Mouse (Mus musculus) midbrain, postnatal 0 days (tissue): ENCODE data around the gene Zdhhc8. TPM values are rescaled to one million over a fixed set of nuclear protein-coding genes. Genes with fewer than 3 reads are reported as not detected.

Source experiments
- ATAC-seq: fragments of 200-750 bp; cut with Nextera tagmentation; 2 replicates; pipeline ENCODE4 v1.8.0; 2017; ENCODE audit warnings: moderate number of reproducible peaks, mild to moderate bottlenecking, moderate TSS enrichment, moderate library complexity; ENCODE audit not compliant: low FRiP score
- DNase-seq: peaks from one replicate; pipeline ENCODE4 v3.0.0-alpha.2; 2015; ENCODE audit warnings: low spot score
- H3K27ac ChIP-seq: fragments of 300-500 bp; sonication (generic); 2 replicates; pipeline ENCODE4 v1.5.1; 2014; ENCODE audit warnings: low read depth, mild to moderate bottlenecking, low read length, mixed read lengths
- H3K27me3 ChIP-seq: fragments of 300-500 bp; sonication (generic); 2 replicates; pipeline ENCODE4 v1.6.1; 2014; ENCODE audit warnings: low read length, control low read depth, mixed read lengths; ENCODE audit not compliant: insufficient read depth
- H3K36me3 ChIP-seq: fragments of 300-500 bp; sonication (generic); 2 replicates; pipeline ENCODE4 v1.6.1; 2014; ENCODE audit warnings: low read length, control low read depth, mixed read lengths; ENCODE audit not compliant: insufficient read depth
- H3K4me1 ChIP-seq: fragments of 300-500 bp; sonication (generic); 2 replicates; pipeline ENCODE4 v1.6.1; 2014; ENCODE audit warnings: mild to moderate bottlenecking, control low read depth, antibody characterized with exemption, low read length, mixed read lengths; ENCODE audit not compliant: insufficient read depth
- H3K4me2 ChIP-seq: fragments of 300-500 bp; sonication (generic); 2 replicates; pipeline ENCODE4 v1.6.1; 2014; ENCODE audit warnings: low read depth, mild to moderate bottlenecking, low read length, mixed read lengths; ENCODE audit not compliant: poor library complexity, severe bottlenecking
- H3K4me3 ChIP-seq: fragments of 300-500 bp; sonication (generic); 2 replicates; pipeline ENCODE4 v1.5.1; 2014; ENCODE audit warnings: low read depth, mild to moderate bottlenecking, low read length, moderate library complexity
- H3K9ac ChIP-seq: fragments of 300-500 bp; sonication (generic); replicated peaks from 2 replicates; pipeline ENCODE4 v1.6.1; 2014; ENCODE audit warnings: mild to moderate bottlenecking, low read length, moderate library complexity, mixed read lengths; ENCODE audit not compliant: poor library complexity, severe bottlenecking
- H3K9me3 ChIP-seq: fragments of 300-500 bp; sonication (generic); 2 replicates; pipeline ENCODE4 v1.6.1; 2016; ENCODE audit warnings: low read length, control low read depth
- CTCF ChIP-seq: IDR thresholded peaks from 2 replicates; pipeline ENCODE4 v1.5.1; 2016; ENCODE audit warnings: antibody characterized with exemption, mild to moderate bottlenecking
- WGBS: fragments of 180-500 bp; shearing (Covaris S2); extraction: QIAGEN DNeasy Blood & Tissue Kit; methylation state at CpG from one replicate; pipeline ENCODE4 v1.1.7; 2014; 5-methylcytosine and 5-hydroxymethylcytosine counted together
- polyA plus RNA-seq: library from polyadenylated mRNA; unstranded; fragments of >200 nt; fragmentation: Nextera tagmentation; extraction: Ambion mirVana; gene quantifications from 2 replicates; pipeline ENCODE4 v1.2.1, GENCODE M21; 2015
- total RNA-seq: library from RNA; depleted of rRNA; stranded (reverse); fragments of >200 nt; gene quantifications from 2 replicates; pipeline ENCODE4 v1.2.3, GENCODE M21; 2014

The Zdhhc8 gene
- total and polyA plus RNA-seq, 2 experiments from 2014 or later: 13.8 to 41.2 TPM

DNA sequence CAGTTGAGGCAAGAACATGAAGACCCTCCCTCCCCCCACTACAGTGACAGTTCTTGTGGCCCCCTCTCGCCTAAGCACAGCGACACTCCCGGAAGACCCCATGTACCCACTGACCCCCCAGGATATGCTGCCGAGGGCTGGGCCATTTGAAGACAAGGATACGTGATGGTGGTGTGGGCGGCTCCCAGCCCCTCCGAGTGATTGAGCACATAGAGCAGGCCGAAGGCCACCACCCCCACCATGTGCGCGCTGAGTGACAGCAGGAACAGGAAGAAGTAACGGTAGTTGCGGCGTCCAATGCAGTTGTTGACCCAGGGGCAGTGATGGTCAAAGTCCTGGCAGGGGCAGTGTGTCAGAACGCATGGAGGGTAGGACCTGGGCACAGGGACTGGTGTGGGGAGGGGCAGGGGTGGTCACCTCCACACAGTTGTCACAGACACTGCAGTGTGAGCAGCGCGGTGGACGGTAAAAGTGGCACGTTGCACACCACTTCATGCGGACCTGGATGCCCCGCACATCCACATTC lies 7.0 kb downstream of the Zdhhc8 start:
- no peak for TF ChIP-seq CTCF
- Histone ChIP-seq H3K4me1 (peaks cover 4% of the 10 kb centered on the region; the same call in 1 of the 2 replicates), H3K36me3 (peaks cover 50% of the 10 kb centered on the region), H3K27me3 (no peaks in the 10 kb centered on the region), H3K4me2 (no peak overlapping the region), H3K9ac (no peak overlapping the region), H3K9me3 (no peaks in the 10 kb centered on the region), H3K4me3 (no peak overlapping the region), H3K27ac (no peak overlapping the region)
- DNase-seq: no peak
- WGBS: 94% methylated on average over 20 of the region's 20 CpGs
- ATAC-seq: no peak

DNA sequence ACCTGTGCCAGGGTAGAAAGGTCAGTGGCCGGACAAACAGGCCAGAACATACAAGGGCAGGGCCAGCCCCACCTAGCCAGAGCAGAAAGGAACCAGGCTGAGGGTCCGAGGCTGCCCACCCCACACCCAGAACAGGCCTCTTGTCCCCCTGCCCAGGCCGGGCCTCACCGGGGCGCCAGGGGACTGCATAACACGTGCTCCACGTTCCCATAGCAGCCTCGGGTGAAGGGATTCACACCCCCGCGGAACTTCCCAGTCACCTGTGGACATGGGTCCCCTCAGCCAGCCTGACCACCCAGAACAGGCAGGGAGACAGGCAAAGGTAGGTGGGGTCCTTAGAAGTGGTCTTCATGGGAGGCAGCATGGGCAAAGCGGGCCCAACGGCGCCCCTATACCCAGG lies 7.7 kb downstream of the Zdhhc8 start:
- Histone ChIP-seq H3K4me1 (peaks cover 4% of the 10 kb centered on the region; the same call in 1 of the 2 replicates), H3K9ac (no peak overlapping the region), H3K9me3 (no peaks in the 10 kb centered on the region), H3K36me3 (peaks cover 56% of the 10 kb centered on the region), H3K4me2 (no peak overlapping the region), H3K4me3 (no peak overlapping the region), H3K27me3 (no peaks in the 10 kb centered on the region), H3K27ac (no peak overlapping the region)
- WGBS: 97% methylated on average over 13 of the region's 13 CpGs
- no peak for TF ChIP-seq CTCF
- ATAC-seq (no peak), DNase-seq (no peak)

DNA sequence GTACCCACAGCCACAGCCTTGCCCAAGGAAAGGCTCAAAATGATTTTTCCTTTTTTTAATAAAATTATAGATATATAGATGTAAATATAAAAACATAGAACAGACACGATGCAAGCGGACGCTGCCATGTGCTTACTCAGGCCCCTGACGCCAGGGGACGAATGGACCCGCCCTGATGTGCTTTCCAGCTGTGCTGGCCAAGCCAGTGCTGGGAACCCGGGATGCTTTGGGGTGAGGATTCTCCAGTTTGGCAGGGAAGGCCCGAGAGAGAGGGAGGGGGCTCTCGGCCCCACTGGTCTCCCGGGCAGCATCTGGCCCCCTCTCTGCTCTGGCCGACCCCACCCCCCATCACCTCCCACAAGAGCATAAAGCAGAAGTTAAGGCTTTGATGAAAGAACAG lies 12.7 kb downstream of the Zdhhc8 start:
- Histone ChIP-seq H3K36me3 (peaks cover 46% of the 10 kb centered on the region), H3K9ac (no peak overlapping the region), H3K27me3 (no peaks in the 10 kb centered on the region), H3K4me1 (peaks cover 8% of the 10 kb centered on the region), H3K4me2 (no peak overlapping the region), H3K27ac (no peak overlapping the region), H3K9me3 (no peaks in the 10 kb centered on the region), H3K4me3 (no peak overlapping the region)
- TF ChIP-seq CTCF: no peak
- DNase-seq (no peak), ATAC-seq (no peak)
- WGBS: 81% methylated on average over 11 of the region's 11 CpGs

DNA sequence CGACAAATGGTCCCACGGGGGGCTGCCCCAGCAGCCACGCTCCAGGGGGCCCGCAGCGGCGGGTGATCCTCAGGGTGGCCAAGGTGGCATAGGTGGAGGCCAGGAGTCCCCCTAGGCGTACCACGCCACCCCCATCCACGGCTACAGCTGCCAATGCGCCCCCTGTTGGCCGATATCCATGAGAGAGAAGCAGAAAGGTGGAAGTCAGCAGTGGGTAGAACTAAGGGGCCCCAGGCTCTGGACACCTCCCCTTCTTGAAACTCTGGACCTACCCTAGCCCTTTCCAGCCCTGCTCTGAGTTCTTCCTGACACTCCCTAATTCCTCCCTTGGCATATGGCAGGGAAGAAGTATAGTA lies 13.4 kb downstream of the Zdhhc8 start:
- H3K9me3 ChIP-seq: no peaks in the 10 kb centered on the region
- no peak overlapping the region for H3K9ac ChIP-seq
- peak; percentile 47 for TF ChIP-seq CTCF
- ATAC-seq (no peak), DNase-seq (no peak)
- 78% methylated on average over 11 of the region's 11 CpGs for WGBS
- no peak overlapping the region for H3K27ac ChIP-seq
- no peak overlapping the region for H3K4me2 ChIP-seq
- no peak overlapping the region for H3K4me3 ChIP-seq
- H3K36me3 ChIP-seq: peaks cover 40% of the 10 kb centered on the region
- H3K27me3 ChIP-seq: no peaks in the 10 kb centered on the region
- peaks cover 8% of the 10 kb centered on the region for H3K4me1 ChIP-seq

DNA sequence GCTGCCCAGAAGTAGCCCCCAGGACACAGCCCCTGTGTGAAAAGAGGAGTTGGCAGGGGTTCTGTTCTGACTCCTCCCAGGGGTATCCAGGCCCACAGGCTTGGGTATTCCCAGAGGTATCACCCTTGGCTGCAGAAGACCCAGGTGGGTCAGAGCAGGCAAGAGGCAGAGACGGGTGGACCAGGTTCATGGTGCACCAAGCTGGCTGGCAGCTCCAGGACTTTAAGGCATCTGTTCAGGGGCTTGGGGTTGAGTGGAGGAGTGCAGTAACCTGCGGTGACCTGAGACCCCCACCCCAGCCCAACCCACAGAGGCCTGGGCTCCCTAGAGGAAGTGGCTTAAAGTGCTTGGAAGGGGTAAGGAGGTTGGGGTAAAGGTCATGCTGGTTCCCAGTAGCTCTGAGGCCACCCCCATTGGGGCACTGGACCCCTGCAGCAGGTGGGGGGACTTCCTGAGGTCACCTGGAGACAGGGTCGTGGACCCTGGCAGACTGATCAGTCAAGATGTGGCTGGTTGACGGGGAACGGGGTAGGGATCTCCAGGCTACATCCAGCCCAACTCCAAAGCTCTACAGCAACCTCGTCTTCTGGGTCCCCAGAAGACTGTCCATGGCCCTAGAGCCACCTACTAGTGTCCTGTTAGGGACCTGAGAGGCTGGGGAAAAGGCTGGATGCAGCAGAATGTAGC lies 13.9 kb downstream of the Zdhhc8 start:
- no peak overlapping the region for H3K9ac ChIP-seq
- H3K4me1 ChIP-seq: peaks cover 8% of the 10 kb centered on the region
- 89% methylated on average over 6 of the region's 6 CpGs for WGBS
- H3K4me3 ChIP-seq: no peak overlapping the region
- 0 out of 2 replicates have a peak, but pooled peaks have one; percentile 6 for ATAC-seq
- no peak overlapping the region for H3K27ac ChIP-seq
- H3K27me3 ChIP-seq: no peaks in the 10 kb centered on the region
- TF ChIP-seq CTCF: no peak
- H3K9me3 ChIP-seq: no peaks in the 10 kb centered on the region
- H3K4me2 ChIP-seq: no peak overlapping the region
- DNase-seq: no peak
- H3K36me3 ChIP-seq: peaks cover 35% of the 10 kb centered on the region

DNA sequence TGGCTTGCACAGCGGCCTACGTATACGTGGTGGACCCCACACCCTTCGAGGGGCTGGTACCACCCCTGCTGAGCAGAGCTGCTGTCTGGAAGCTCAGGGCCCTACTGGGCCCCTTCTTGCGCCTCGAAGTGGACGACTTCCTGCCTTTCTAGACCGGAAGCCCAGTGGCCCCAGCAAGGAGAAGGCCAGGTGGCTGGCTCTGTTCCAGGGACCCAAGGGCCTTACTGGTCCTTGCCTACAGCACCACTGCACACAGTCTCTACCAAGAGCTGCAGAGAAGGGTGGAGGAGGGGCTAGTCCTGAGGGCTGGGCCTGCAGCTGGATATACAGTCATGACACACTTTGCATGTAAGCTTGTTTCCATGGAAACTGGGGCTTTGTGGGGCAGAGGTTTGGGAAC lies 14.9 kb downstream of the Zdhhc8 start:
- no peak overlapping the region; the same call in 1 of the 2 replicates for H3K9ac ChIP-seq
- no peaks in the 10 kb centered on the region for H3K27me3 ChIP-seq
- no peak overlapping the region for H3K4me2 ChIP-seq
- 53% methylated on average over 8 of the region's 8 CpGs for WGBS
- H3K9me3 ChIP-seq: no peaks in the 10 kb centered on the region
- DNase-seq: peak; percentile 53
- peaks cover 25% of the 10 kb centered on the region for H3K36me3 ChIP-seq
- peaks cover 8% of the 10 kb centered on the region for H3K4me1 ChIP-seq
- TF ChIP-seq CTCF: no peak
- H3K27ac ChIP-seq: peak overlapping the region; percentile 43; the same call in 1 of the 2 replicates
- no peak overlapping the region for H3K4me3 ChIP-seq
- ATAC-seq: 0 out of 2 replicates have a peak, but pooled peaks have one; percentile 42
